Mouse (Mus musculus) hematopoietic stem cell, adult 5-6 weeks (primary cell): ENCODE results near the gene Stx5a. TPM values are rescaled to one million over a fixed set of nuclear protein-coding genes. Genes with fewer than 3 reads are reported as not detected.

Source experiments
- total RNA-seq: library from RNA; stranded (forward); fragments of 172-1452, 232-1000 nt; gene quantifications from 2 replicates; pipeline ENCODE4 v1.2.3, GENCODE M21; 2017

The Stx5a gene
- total RNA-seq, 1 experiment from 2014 or later, result 120 TPM

Other genes starting within 250 kb of the Stx5a start
- gene Slc22a8, start 150.2 kb upstream of the Stx5a start, total RNA-seq, result 0.31 TPM in 1 of 2 replicates, not detected in the other
- gene Slc22a6, start 123.4 kb upstream of the Stx5a start, total RNA-seq, result not detected in 2 replicates
- gene Chrm1, start 77.6 kb upstream of the Stx5a start, total RNA-seq, result not detected in 2 replicates
- gene Slc3a2, start 18.0 kb upstream of the Stx5a start, total RNA-seq, result 88.1 and 113 TPM in 2 replicates
- 58.5 and 90.9 TPM in 2 replicates for gene Wdr74, start 5.6 kb upstream of the Stx5a start, total RNA-seq
- gene 1700092M07Rik, start 695 bp upstream of the Stx5a start, total RNA-seq, result not detected in 2 replicates
- gene Nxf1, start 15.7 kb downstream of the Stx5a start, total RNA-seq, result 87.8 and 104 TPM in 2 replicates
- 22.0 and 51.0 TPM in 2 replicates for gene Tmem223, start 29.6 kb downstream of the Stx5a start, total RNA-seq
- 35.0 and 65.5 TPM in 2 replicates for gene Tmem179b, start 33.1 kb downstream of the Stx5a start, total RNA-seq
- gene Taf6l, start 45.0 kb downstream of the Stx5a start, total RNA-seq, result 12.3 and 15.6 TPM in 2 replicates
- 58.9 and 69.7 TPM in 2 replicates for gene Polr2g, start 57.2 kb downstream of the Stx5a start, total RNA-seq
- gene Zbtb3, start 61.1 kb downstream of the Stx5a start, total RNA-seq, result 1.1 and 3.7 TPM in 2 replicates
- gene Ttc9c, start 77.9 kb downstream of the Stx5a start, total RNA-seq, result 61.0 and 83.7 TPM in 2 replicates
- gene Hnrnpul2, start 78.6 kb downstream of the Stx5a start, total RNA-seq, result 67.9 and 104 TPM in 2 replicates
- not detected in 2 replicates for gene AC129217.1, start 88.4 kb downstream of the Stx5a start, total RNA-seq
- gene Bscl2, start 96.1 kb downstream of the Stx5a start, total RNA-seq, result 49.6 and 52.7 TPM in 2 replicates
- gene Gng3, start 97.8 kb downstream of the Stx5a start, total RNA-seq, result 0.38 TPM in 1 of 2 replicates, not detected in the other
- not detected in 2 replicates for gene Lrrn4cl, start 109.4 kb downstream of the Stx5a start, total RNA-seq
- 174 and 180 TPM in 2 replicates for gene Ubxn1, start 130.1 kb downstream of the Stx5a start, total RNA-seq
- gene Uqcc3, start 139.5 kb downstream of the Stx5a start, total RNA-seq, result 117 and 118 TPM in 2 replicates
- 5.8 and 26.3 TPM in 2 replicates for gene Lbhd1, start 142.3 kb downstream of the Stx5a start, total RNA-seq
- gene Gm49403, start 142.5 kb downstream of the Stx5a start, total RNA-seq, result not detected in 2 replicates
- 43.8 and 69.3 TPM in 2 replicates for gene 1810009A15Rik, start 147.4 kb downstream of the Stx5a start, total RNA-seq
- not detected in 2 replicates for gene Gm49416, start 147.5 kb downstream of the Stx5a start, total RNA-seq
- 10.9 and 13.2 TPM in 2 replicates for gene Ints5, start 151.6 kb downstream of the Stx5a start, total RNA-seq
- gene Ganab, start 156.7 kb downstream of the Stx5a start, total RNA-seq, result 70.1 and 70.6 TPM in 2 replicates
- gene B3gat3, start 179.0 kb downstream of the Stx5a start, total RNA-seq, result 17.2 and 26.8 TPM in 2 replicates
- 2.1 and 3.1 TPM in 2 replicates for gene Rom1, start 187.9 kb downstream of the Stx5a start, total RNA-seq
- 25.4 and 27.2 TPM in 2 replicates for gene Eml3, start 188.1 kb downstream of the Stx5a start, total RNA-seq
- 148 and 167 TPM in 2 replicates for gene Mta2, start 200.5 kb downstream of the Stx5a start, total RNA-seq
- 23.2 and 25.3 TPM in 2 replicates for gene Tut1, start 212.4 kb downstream of the Stx5a start, total RNA-seq
- gene Eef1g, start 225.6 kb downstream of the Stx5a start, total RNA-seq, result 700 and 731 TPM in 2 replicates
- 28.0 and 41.8 TPM in 2 replicates for gene Ahnak, start 247.9 kb downstream of the Stx5a start, total RNA-seq